Mouse (Mus musculus) heart, adult 2 months (tissue): ENCODE measurements around the gene Gm4070.
"Not testable (repeated sequence)": the region's sequence is repeated elsewhere in the genome, so short reads cannot be mapped to it uniquely, and the experiment has no call there.

Experiments used
- CTCF ChIP-seq: fragments of 200-600 bp; IDR thresholded peaks from 2 replicates; pipeline ENCODE4 v1.8.1; 2022; ENCODE audit warnings: antibody characterized with exemption, mild to moderate bottlenecking, moderate library complexity
- POLR2A ChIP-seq: fragments of 200-500 bp; IDR thresholded peaks from 2 replicates; pipeline ENCODE4 v1.6.1; 2011; ENCODE audit warnings: mild to moderate bottlenecking, low read depth, low read length, control low read depth; ENCODE audit not compliant: insufficient read depth

DNA sequence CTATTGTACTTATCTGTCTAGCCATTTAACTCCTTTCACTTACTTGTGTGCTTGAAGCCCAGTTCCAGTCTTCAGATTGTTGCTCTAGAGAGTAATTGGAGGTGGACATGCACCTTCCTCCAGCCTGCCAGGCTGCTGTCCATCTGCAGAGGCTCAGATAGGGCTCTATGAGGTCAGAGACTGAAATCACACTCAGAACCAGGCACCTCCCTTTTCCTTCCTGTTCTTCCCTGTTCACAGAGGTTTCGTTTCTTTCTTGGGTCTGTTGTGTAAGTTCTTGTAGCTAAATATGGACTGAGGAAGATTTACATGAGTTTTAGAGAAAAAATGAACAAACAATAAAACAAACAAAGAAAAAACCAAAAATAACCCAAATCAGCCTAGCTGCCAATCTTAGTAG, at the start of gene Gm4070:
- TF ChIP-seq CTCF, POLR2A: not testable (repeated sequence)
